Mouse (Mus musculus) limb, embryonic 12.5 days (tissue): ENCODE results near the gene Lrmda. TPM values are rescaled to one million over a fixed set of nuclear protein-coding genes. Genes with fewer than 3 reads are reported as not detected.

Experiments
- ATAC-seq: fragments of 200-750 bp; cut with Nextera tagmentation; 2 replicates; pipeline ENCODE4 v1.8.0; 2017; ENCODE audit warnings: low read depth, moderate TSS enrichment; ENCODE audit not compliant: insufficient number of reproducible peaks, insufficient read depth, low FRiP score, low TSS enrichment
- H3K27ac ChIP-seq: fragments of 300-500 bp; sonication (generic); 2 replicates; pipeline ENCODE4 v1.5.1; 2016; ENCODE audit warnings: mild to moderate bottlenecking, moderate library complexity
- H3K27me3 ChIP-seq: fragments of 300-500 bp; sonication (generic); 2 replicates; pipeline ENCODE4 v1.6.1; 2016; ENCODE audit warnings: mild to moderate bottlenecking, moderate library complexity
- H3K36me3 ChIP-seq: fragments of 300-500 bp; sonication (generic); 2 replicates; pipeline ENCODE4 v1.6.1; 2016; ENCODE audit warnings: mild to moderate bottlenecking, moderate library complexity
- H3K4me1 ChIP-seq: fragments of 300-500 bp; sonication (generic); replicated peaks from 2 replicates; pipeline ENCODE4 v1.6.1; 2016
- H3K4me2 ChIP-seq: fragments of 300-500 bp; sonication (generic); 2 replicates; pipeline ENCODE4 v1.6.1; 2016; ENCODE audit warnings: mild to moderate bottlenecking, moderate library complexity
- H3K4me3 ChIP-seq: fragments of 300-500 bp; sonication (generic); replicated peaks from 2 replicates; pipeline ENCODE4 v1.5.1; 2016; ENCODE audit warnings: mild to moderate bottlenecking
- H3K9ac ChIP-seq: fragments of 300-500 bp; sonication (generic); replicated peaks from 2 replicates; pipeline ENCODE4 v1.6.1; 2016; ENCODE audit warnings: mild to moderate bottlenecking, moderate library complexity
- H3K9me3 ChIP-seq: fragments of 300-500 bp; sonication (generic); 2 replicates; pipeline ENCODE4 v1.6.1; 2016; ENCODE audit warnings: mild to moderate bottlenecking, moderate library complexity
- WGBS: fragments of 180-500 bp; shearing (Covaris S2); methylation state at CpG from one replicate; pipeline ENCODE4 v1.1.7; 2016; 5-methylcytosine and 5-hydroxymethylcytosine counted together
- microRNA-seq: library from miRNA; unstranded; fragments of <30 nt; microRNA quantifications from one replicate; pipeline ENCODE4, GENCODE M21; 2017
- polyA plus RNA-seq: library from polyadenylated mRNA; unstranded; fragments of >200 nt; fragmentation: Nextera tagmentation; extraction: Ambion mirVana; gene quantifications from 2 replicates; pipeline ENCODE4 v1.2.1, GENCODE M21; 2016

The Lrmda gene
- polyA plus RNA-seq, 1 experiment from 2014 or later = 0.41 TPM

DNA sequence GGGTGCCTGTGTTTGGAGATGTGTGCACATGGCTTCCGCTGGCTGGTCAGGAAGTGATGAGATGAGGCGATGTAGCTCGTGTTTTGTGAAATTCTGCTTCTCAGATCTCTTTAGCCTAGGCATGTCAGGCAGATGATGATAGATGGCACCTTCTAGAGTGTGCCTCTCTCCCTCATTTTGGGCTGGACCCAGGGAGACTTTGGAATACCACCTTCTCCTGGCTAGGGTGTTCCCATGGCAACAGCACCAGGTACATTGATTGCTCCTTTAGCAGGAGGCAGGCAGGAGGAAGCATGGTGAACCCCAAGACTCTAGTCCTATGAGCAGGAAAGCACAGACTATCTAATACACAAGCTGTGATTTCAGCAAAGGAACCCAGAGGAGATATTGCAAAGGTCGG, 1076.9 kb downstream of the Lrmda start:
- H3K36me3 ChIP-seq = no peaks in the 10 kb centered on the region
- H3K27ac ChIP-seq = no peak overlapping the region
- H3K4me2 ChIP-seq = no peak overlapping the region
- H3K4me3 ChIP-seq = no peak overlapping the region
- no peak for ATAC-seq
- H3K9ac ChIP-seq = no peak overlapping the region
- no peaks in the 10 kb centered on the region for H3K9me3 ChIP-seq
- H3K27me3 ChIP-seq = no peaks in the 10 kb centered on the region
- 66% methylated on average over 4 of the region's 4 CpGs for WGBS
- peaks cover 5% of the 10 kb centered on the region; the same call in 1 of the 2 replicates for H3K4me1 ChIP-seq

Small RNA genes lying within 50 kb of the gene (microRNA-seq; reads per million reads assigned to microRNA genes)
- not detected for gene Gm27532

Other genes with a start within 250 kb of the Lrmda start
- gene Vdac2, start 194.5 kb upstream of the Lrmda start, polyA plus RNA-seq = 246 and 263 TPM in 2 replicates
- gene Comtd1, start 170.7 kb upstream of the Lrmda start, polyA plus RNA-seq = 22.5 and 24.2 TPM in 2 replicates
- gene Zfp503, start 30.1 kb upstream of the Lrmda start, polyA plus RNA-seq = 46.0 and 47.1 TPM in 2 replicates